Comparison of ENCODE assay signal across 16 mouse cellular contexts in the genomic region with DNA sequence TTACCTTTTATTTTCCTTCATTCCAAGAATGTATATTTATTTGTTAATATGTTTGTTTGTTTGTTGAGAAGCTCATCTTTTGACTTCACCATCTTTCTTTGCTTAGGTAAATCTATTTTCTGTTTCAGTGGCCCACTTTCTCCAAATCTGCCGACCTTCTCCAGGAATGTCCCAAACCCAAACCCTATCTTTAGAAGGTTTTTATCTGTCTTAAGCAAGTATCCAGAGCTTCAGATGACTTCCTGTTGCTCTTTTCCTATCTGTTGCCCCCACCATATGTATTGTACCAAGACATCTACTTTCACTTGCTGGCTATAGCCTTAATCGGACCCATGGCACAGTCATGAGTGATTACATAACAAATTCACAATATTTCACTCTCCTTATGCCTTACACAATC.
A peak's percentile ranks its signal among the peaks of the same experiment; 100 is the strongest.
DNase-seq lines count a peak whose midpoint lies in the region; ATAC-seq and TF ChIP-seq lines count a peak whose summit lies in the region.
"Had no signal": no experiment of that assay in that cellular context is flagged by ENCODE, and none has a peak within 500 bp of the region (broad histone marks: within the 10 kb centered on the region; RNA-seq: fewer than 3 reads in every experiment).

No protein-coding gene starts in this region.

- H3K9ac ChIP-seq in heart, postnatal 0 days (replicated peaks; ENCODE audit: low read depth, low read length) = no peak overlapping the region
- peak overlapping the region; percentile 93 for H3K9ac ChIP-seq in liver, embryonic 12.5 days
- H3K9ac ChIP-seq: embryonic facial prominence, embryonic 13.5 days; forebrain, embryonic 13.5 days; limb, embryonic 15.5 days; midbrain, embryonic 15.5 days had no signal

- WGBS in heart, postnatal 0 days = 43% methylated on average over 2 of the region's 2 CpGs
- 17% methylated on average over 2 of the region's 2 CpGs for WGBS in liver, embryonic 12.5 days (ENCODE audit: insufficient replicate concordance)

- no peak for TF ChIP-seq EP300 in heart, postnatal 0 days (IDR thresholded peaks at IDR 0.05; ENCODE audit: low read depth)

- peak overlapping the region; percentile 82 for H3K4me2 ChIP-seq in heart, postnatal 0 days (ENCODE audit: low read depth, low read length)
- H3K4me2 ChIP-seq in liver, embryonic 12.5 days = peak overlapping the region; percentile 81
- H3K4me2 ChIP-seq: embryonic facial prominence, embryonic 13.5 days; forebrain, embryonic 13.5 days; limb, embryonic 15.5 days; midbrain, embryonic 15.5 days had no signal

- no peak for DNase-seq in heart, postnatal 0 days (ENCODE audit: low spot score)
- no peak for DNase-seq in heart, postnatal 4 days
- peak; percentile 37 for DNase-seq in 416B (ENCODE audit: low read depth)
- DNase-seq in thymus, postnatal 36 days = no peak
- DNase-seq in frontal cortex, postnatal 14 days (ENCODE audit: low spot score in 2 of 2) = no peak
- DNase-seq: cerebellum, adult 2 months; heart, postnatal 36 days; right cerebral cortex, postnatal 25 days had no signal

- H3K4me1 ChIP-seq in erythroblast, embryonic 14.5 days (ENCODE audit: control insufficient read depth) = peaks cover 70% of the 10 kb centered on the region
- peaks cover 14% of the 10 kb centered on the region for H3K4me1 ChIP-seq in heart, postnatal 0 days (ENCODE audit: control insufficient read depth, insufficient read depth)
- peaks cover 74% of the 10 kb centered on the region for H3K4me1 ChIP-seq in liver, embryonic 12.5 days
- H3K4me1 ChIP-seq: limb, embryonic 15.5 days had no signal

- H3K9me3 ChIP-seq in erythroblast, embryonic 14.5 days (ENCODE audit: control insufficient read depth, low read length) = no peaks in the 10 kb centered on the region
- no peaks in the 10 kb centered on the region for H3K9me3 ChIP-seq in heart, postnatal 0 days (replicated peaks; ENCODE audit: control insufficient read depth, low read length)
- H3K9me3 ChIP-seq in liver, embryonic 12.5 days (replicated peaks) = no peaks in the 10 kb centered on the region
- H3K9me3 ChIP-seq: embryonic facial prominence, embryonic 13.5 days; forebrain, embryonic 13.5 days; limb, embryonic 15.5 days; midbrain, embryonic 15.5 days had no signal

- TF ChIP-seq CTCF in heart, postnatal 0 days (IDR thresholded peaks at IDR 0.05; ENCODE audit: low read depth) = no peak

- no peak for ATAC-seq in erythroblast, adult 5-6 weeks (replicated peaks; ENCODE audit: low FRiP score, poor library complexity, severe bottlenecking)
- no peak for ATAC-seq in heart, postnatal 0 days (ENCODE audit: insufficient read depth, low read depth)
- ATAC-seq in liver, embryonic 12.5 days = peak; percentile 48
- ATAC-seq: forebrain, embryonic 13.5 days; hindbrain, postnatal 0 days; midbrain, embryonic 15.5 days had no signal

- no peak overlapping the region for H3K27ac ChIP-seq in heart, postnatal 0 days (ENCODE audit: low read depth)
- H3K27ac ChIP-seq in liver, embryonic 12.5 days = peak overlapping the region; percentile 77
- H3K27ac ChIP-seq: embryonic facial prominence, embryonic 13.5 days; forebrain, embryonic 13.5 days; hindbrain, postnatal 0 days; limb, embryonic 15.5 days; midbrain, embryonic 15.5 days had no signal

- peaks cover 18% of the 10 kb centered on the region for H3K36me3 ChIP-seq in erythroblast, embryonic 14.5 days (ENCODE audit: control insufficient read depth)
- no peaks in the 10 kb centered on the region for H3K36me3 ChIP-seq in heart, postnatal 0 days (replicated peaks; ENCODE audit: control insufficient read depth, insufficient read depth, low read length)
- H3K36me3 ChIP-seq in liver, embryonic 12.5 days = no peaks in the 10 kb centered on the region
- H3K36me3 ChIP-seq: embryonic facial prominence, embryonic 13.5 days; limb, embryonic 15.5 days; midbrain, embryonic 15.5 days had no signal

- no peaks in the 10 kb centered on the region for H3K27me3 ChIP-seq in erythroblast, embryonic 14.5 days (ENCODE audit: control insufficient read depth)
- H3K27me3 ChIP-seq in heart, postnatal 0 days (ENCODE audit: control insufficient read depth, insufficient read depth, low read length) = no peaks in the 10 kb centered on the region
- no peaks in the 10 kb centered on the region for H3K27me3 ChIP-seq in liver, embryonic 12.5 days (replicated peaks)
- H3K27me3 ChIP-seq: forebrain, embryonic 13.5 days; limb, embryonic 15.5 days; midbrain, embryonic 15.5 days had no signal

- H3K4me3 ChIP-seq in erythroblast, embryonic 14.5 days (replicated peaks) = peak overlapping the region; percentile 89
- H3K4me3 ChIP-seq in heart, postnatal 0 days (ENCODE audit: low read depth, low read length) = peak overlapping the region; percentile 74; the same call in 1 of the 2 replicates
- peak overlapping the region; percentile 78 for H3K4me3 ChIP-seq in liver, embryonic 12.5 days
- H3K4me3 ChIP-seq: embryonic facial prominence, embryonic 13.5 days; forebrain, embryonic 13.5 days; limb, embryonic 15.5 days; midbrain, embryonic 15.5 days had no signal
